Mouse (Mus musculus) midbrain, embryonic 15.5 days (tissue): Measurements from ENCODE around the gene Srgap3. TPM values are rescaled to one million over a fixed set of nuclear protein-coding genes. Genes with fewer than 3 reads are reported as not detected.

ENCODE experiments used
- ATAC-seq: fragments of 200-750 bp; cut with Nextera tagmentation; replicated peaks from 2 replicates; pipeline ENCODE4 v1.8.0; 2017; ENCODE audit warnings: moderate TSS enrichment
- H3K27ac ChIP-seq: fragments of 300-500 bp; sonication (generic); 2 replicates; pipeline ENCODE4 v1.5.1; 2015; ENCODE audit warnings: mild to moderate bottlenecking, inconsistent platforms
- H3K27me3 ChIP-seq: fragments of 300-500 bp; sonication (generic); replicated peaks from 2 replicates; pipeline ENCODE4 v1.6.1; 2015; ENCODE audit warnings: inconsistent platforms
- H3K36me3 ChIP-seq: fragments of 300-500 bp; sonication (generic); replicated peaks from 2 replicates; pipeline ENCODE4 v1.6.1; 2015; ENCODE audit warnings: inconsistent platforms
- H3K4me1 ChIP-seq: fragments of 300-500 bp; sonication (generic); 2 replicates; pipeline ENCODE4 v1.6.1; 2015; ENCODE audit warnings: inconsistent platforms
- H3K4me2 ChIP-seq: fragments of 300-500 bp; sonication (generic); 2 replicates; pipeline ENCODE4 v1.6.1; 2015; ENCODE audit warnings: inconsistent platforms, mild to moderate bottlenecking, moderate library complexity
- H3K4me3 ChIP-seq: fragments of 300-500 bp; sonication (generic); 2 replicates; pipeline ENCODE4 v1.5.1; 2015; ENCODE audit warnings: mild to moderate bottlenecking, inconsistent platforms
- H3K9ac ChIP-seq: fragments of 300-500 bp; sonication (generic); 2 replicates; pipeline ENCODE4 v1.6.1; 2015; ENCODE audit warnings: mild to moderate bottlenecking, inconsistent platforms
- H3K9me3 ChIP-seq: fragments of 300-500 bp; sonication (generic); 2 replicates; pipeline ENCODE4 v1.6.1; 2016; ENCODE audit warnings: inconsistent platforms
- WGBS: fragments of 180-500 bp; shearing (Covaris S2); methylation state at CpG from one replicate; pipeline ENCODE4 v1.1.7; 2015; ENCODE audit warnings: mixed read lengths; 5-methylcytosine and 5-hydroxymethylcytosine counted together
- polyA plus RNA-seq: library from polyadenylated mRNA; unstranded; fragments of >200 nt; fragmentation: Nextera tagmentation; extraction: Ambion mirVana; gene quantifications from 2 replicates; pipeline ENCODE4 v1.2.1, GENCODE M21; 2015

Srgap3 gene
- polyA plus RNA-seq, 1 experiment from 2014 or later, result 44.6 TPM

GRCm38 (mm10) chr6:112972127-112972526 lies 25.1 kb upstream of the Srgap3 start:
- Histone ChIP-seq H3K36me3 (no peaks in the 10 kb centered on the region), H3K4me1 (peaks cover 66% of the 10 kb centered on the region), H3K27me3 (no peaks in the 10 kb centered on the region), H3K9me3 (no peaks in the 10 kb centered on the region), H3K9ac (0 out of 2 replicates have a peak overlapping the region, but pooled peaks have one; percentile 3), H3K4me2 (peak overlapping the region; percentile 31), H3K4me3 (no peak overlapping the region), H3K27ac (peak overlapping the region; percentile 86)
- no peak for ATAC-seq
- WGBS, result 18% methylated on average over 10 of the region's 10 CpGs

DNA sequence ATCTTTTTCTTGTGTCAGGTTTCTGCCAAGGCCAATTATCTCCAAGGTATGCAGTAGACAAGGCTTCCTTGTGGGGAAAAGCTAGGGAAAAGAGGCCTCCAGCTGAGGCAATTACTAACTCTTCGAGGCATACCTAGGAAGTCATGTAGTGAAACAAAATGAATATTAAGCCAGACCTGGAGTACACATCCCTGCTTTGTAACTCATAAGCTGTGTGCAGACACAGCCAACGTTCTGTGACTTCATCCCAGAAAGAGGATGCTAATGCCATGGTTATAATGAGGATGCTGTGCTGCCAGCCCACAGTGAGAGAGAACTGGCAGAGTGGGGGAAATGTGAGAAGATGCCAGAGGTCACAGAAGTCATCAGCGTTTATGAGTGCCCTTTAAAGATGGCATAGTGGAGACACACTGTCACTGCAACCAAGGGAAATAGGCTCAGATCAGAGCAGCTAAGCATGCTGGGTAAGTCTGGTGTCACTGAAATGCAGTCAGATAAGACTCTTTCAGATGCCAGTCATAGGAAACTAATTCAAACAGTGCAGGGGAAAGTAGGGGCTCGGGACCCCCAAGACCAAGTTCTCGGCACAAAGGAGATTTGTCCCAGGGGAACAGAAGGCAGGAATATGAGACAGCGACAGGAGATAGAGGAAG lies 24.2 kb upstream of the Srgap3 start:
- ATAC-seq, result no peak; the same call in 1 of the 2 replicates

GRCm38 (mm10) chr6:112967359-112967758 lies 20.3 kb upstream of the Srgap3 start:
- WGBS, result 93% methylated on average over 6 of the region's 6 CpGs
- peaks cover 22% of the 10 kb centered on the region for H3K4me1 ChIP-seq
- no peak overlapping the region for H3K4me2 ChIP-seq
- no peak overlapping the region for H3K4me3 ChIP-seq
- no peaks in the 10 kb centered on the region for H3K9me3 ChIP-seq
- no peak overlapping the region for H3K27ac ChIP-seq
- ATAC-seq, result no peak
- no peaks in the 10 kb centered on the region for H3K27me3 ChIP-seq
- H3K36me3 ChIP-seq, result no peaks in the 10 kb centered on the region
- no peak overlapping the region for H3K9ac ChIP-seq

More for the DNA sequence above, 24.2 kb upstream of the Srgap3 start:
- Histone ChIP-seq H3K27me3 (no peaks in the 10 kb centered on the region), H3K9ac (peak overlapping the region; percentile 3; the same call in 1 of the 2 replicates), H3K36me3 (no peaks in the 10 kb centered on the region), H3K9me3 (no peaks in the 10 kb centered on the region), H3K4me1 (peaks cover 58% of the 10 kb centered on the region), H3K27ac (peak overlapping the region; percentile 86), H3K4me2 (peak overlapping the region; percentile 31), H3K4me3 (no peak overlapping the region)
- WGBS, result 11% methylated on average over 6 of the region's 6 CpGs

GRCm38 (mm10) chr6:112958360-112958759 lies 11.3 kb upstream of the Srgap3 start:
- H3K9ac ChIP-seq, result no peak overlapping the region
- no peaks in the 10 kb centered on the region for H3K36me3 ChIP-seq
- 0 out of 2 replicates have a peak, but pooled peaks cover 3% of the 10 kb centered on the region for H3K9me3 ChIP-seq
- 52% methylated on average over 6 of the region's 6 CpGs for WGBS
- H3K4me3 ChIP-seq, result no peak overlapping the region
- no peaks in the 10 kb centered on the region for H3K27me3 ChIP-seq
- H3K27ac ChIP-seq, result no peak overlapping the region
- ATAC-seq, result no peak
- H3K4me2 ChIP-seq, result no peak overlapping the region
- peaks cover 4% of the 10 kb centered on the region; the same call in 1 of the 2 replicates for H3K4me1 ChIP-seq

DNA sequence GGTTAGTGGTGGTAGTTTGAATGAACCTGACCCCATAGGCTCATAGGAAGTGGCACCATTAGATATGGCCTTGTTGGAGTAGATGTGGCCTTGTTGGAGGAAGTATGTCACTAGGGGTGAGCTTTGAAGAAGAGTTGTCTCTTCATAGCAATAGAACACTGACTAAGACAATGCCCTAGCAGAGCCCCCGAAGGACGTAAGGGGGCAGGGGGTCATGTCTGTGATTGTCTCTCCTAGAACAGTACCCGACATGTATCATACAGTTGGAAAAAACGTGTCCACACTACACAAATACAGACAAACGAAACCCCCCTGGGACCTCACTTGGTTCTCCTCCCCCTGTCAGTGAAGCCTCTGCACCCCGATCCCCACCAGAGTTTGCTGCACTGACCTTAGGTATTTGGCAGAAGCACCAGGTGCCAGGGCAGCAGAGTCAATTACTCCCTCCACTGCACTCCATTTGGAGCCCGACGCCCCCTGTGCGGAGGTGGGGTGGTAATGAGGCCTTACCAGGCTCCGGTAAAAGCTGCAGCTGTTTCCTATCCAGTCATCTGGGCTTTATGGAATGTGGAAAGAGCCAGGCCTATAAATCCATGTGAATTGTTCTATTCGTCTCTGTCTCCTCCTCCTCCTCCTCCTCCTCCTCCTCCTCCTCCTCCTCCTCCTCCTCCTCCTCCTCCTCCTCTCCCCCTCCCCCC lies 10.7 kb upstream of the Srgap3 start:
- Histone ChIP-seq H3K27ac (no peak overlapping the region), H3K4me2 (no peak overlapping the region), H3K9me3 (0 out of 2 replicates have a peak, but pooled peaks cover 3% of the 10 kb centered on the region), H3K27me3 (no peaks in the 10 kb centered on the region), H3K36me3 (no peaks in the 10 kb centered on the region), H3K4me3 (no peak overlapping the region), H3K4me1 (peaks cover 4% of the 10 kb centered on the region; the same call in 1 of the 2 replicates), H3K9ac (no peak overlapping the region)
- peak; percentile 37; the same call in 1 of the 2 replicates for ATAC-seq
- 43% methylated on average over 11 of the region's 11 CpGs for WGBS

GRCm38 (mm10) chr6:112955773-112956172 lies 8.7 kb upstream of the Srgap3 start:
- ATAC-seq, result no peak
- Histone ChIP-seq H3K9me3 (no peaks in the 10 kb centered on the region), H3K27ac (no peak overlapping the region), H3K4me1 (peaks cover 4% of the 10 kb centered on the region; the same call in 1 of the 2 replicates), H3K4me3 (no peak overlapping the region), H3K27me3 (no peaks in the 10 kb centered on the region), H3K9ac (no peak overlapping the region), H3K36me3 (no peaks in the 10 kb centered on the region), H3K4me2 (no peak overlapping the region)
- 79% methylated on average over 2 of the region's 2 CpGs for WGBS

DNA sequence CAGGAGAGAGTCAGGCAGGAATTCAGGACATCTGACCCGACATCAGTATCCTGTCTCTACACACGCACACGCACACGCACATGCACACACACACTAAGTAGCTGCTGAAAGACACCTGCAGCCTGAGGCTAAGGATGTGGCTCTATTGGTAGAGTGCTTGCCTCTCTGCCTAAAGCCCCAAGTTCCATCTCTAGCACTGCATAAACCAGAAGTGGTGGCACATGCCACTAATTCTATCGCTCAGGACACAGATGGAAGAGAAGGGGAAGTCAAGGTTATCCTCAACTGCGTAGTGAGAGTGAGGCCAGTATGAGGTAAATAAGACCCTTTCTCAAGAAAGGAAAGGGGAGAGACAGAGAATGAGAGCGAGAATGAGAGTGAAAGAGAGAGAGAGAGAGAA lies 6.8 kb upstream of the Srgap3 start:
- Histone ChIP-seq H3K9me3 (no peaks in the 10 kb centered on the region), H3K9ac (no peak overlapping the region), H3K4me2 (no peak overlapping the region), H3K4me3 (no peak overlapping the region), H3K4me1 (peaks cover 9% of the 10 kb centered on the region), H3K27ac (no peak overlapping the region), H3K27me3 (no peaks in the 10 kb centered on the region), H3K36me3 (no peaks in the 10 kb centered on the region)
- WGBS, result 89% methylated on average over 7 of the region's 7 CpGs
- ATAC-seq, result no peak

DNA sequence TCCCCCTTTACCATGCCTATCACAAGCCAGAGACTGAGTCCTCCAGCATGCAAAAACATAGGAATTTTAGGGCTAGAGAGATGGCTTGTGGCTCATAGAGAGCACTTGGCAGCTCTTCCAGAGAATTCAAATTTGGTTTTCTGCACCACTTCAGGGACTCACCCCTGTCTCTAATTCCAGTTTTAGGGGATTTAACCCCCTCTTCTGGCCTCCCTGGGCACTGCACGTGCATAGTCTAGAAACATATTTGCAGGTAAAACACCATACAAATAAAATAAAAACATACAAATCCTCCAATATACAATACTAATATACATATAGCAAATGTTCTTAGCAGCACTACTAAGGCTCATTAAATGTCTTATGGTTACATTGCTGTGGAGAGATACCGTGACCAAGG lies 4.2 kb upstream of the Srgap3 start:
- Histone ChIP-seq H3K4me1 (peaks cover 21% of the 10 kb centered on the region), H3K27ac (no peak overlapping the region), H3K9ac (no peak overlapping the region), H3K36me3 (no peaks in the 10 kb centered on the region), H3K4me3 (no peak overlapping the region), H3K4me2 (no peak overlapping the region), H3K27me3 (no peaks in the 10 kb centered on the region), H3K9me3 (no peaks in the 10 kb centered on the region)
- no peak for ATAC-seq
- WGBS, result 78% methylated on average over 2 of the region's 2 CpGs

DNA sequence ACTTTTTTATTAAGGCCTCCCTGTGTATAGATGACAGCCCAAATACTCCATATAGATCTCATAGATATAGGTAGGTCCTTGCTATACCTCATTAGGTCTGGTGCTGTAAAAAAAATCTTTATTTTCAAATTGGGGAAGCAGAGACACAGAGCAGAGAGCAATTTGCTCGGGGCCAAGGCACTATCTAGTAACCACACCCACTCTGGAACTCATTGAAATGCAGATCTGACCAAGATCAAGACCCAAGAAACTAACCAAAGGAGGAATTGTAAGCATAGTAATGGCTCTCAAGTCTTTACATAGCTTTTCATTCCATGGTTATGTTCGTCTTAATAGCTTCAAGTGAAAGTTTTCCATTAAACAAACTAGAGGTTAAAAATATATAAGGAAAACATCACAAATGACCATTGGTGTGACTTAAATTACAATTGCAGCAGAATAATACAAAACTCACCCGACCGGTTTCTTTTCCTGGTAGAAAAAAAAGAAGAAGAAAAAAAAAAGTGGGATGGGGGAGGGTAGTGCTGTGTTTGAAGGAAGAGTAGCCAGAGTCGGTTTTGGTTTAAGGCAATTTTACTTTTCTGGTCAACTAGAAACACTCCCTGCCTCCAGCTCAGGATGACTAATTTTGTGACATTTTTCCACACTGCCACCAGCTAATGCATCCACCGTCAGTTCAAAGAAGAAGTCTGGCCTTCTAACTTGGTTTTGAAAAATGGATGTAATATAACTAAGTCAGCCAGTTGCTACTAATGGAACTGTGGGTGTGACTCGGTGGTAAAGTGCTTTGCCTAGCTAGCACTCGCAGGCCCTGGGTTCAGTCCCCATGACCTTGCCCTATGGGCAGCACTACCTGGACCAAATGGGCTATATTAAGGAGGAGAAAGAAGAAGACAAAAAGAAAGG lies 3.4 kb upstream of the Srgap3 start:
- WGBS, result 47% methylated on average over 8 of the region's 8 CpGs
- Histone ChIP-seq H3K4me2 (no peak overlapping the region), H3K27ac (no peak overlapping the region), H3K4me3 (no peak overlapping the region), H3K36me3 (no peaks in the 10 kb centered on the region), H3K9ac (no peak overlapping the region), H3K4me1 (peaks cover 21% of the 10 kb centered on the region), H3K9me3 (no peaks in the 10 kb centered on the region), H3K27me3 (no peaks in the 10 kb centered on the region)
- no peak for ATAC-seq

GRCm38 (mm10) chr6:112949220-112949619 lies 2.2 kb upstream of the Srgap3 start:
- peaks cover 22% of the 10 kb centered on the region for H3K4me1 ChIP-seq
- 27% methylated on average over 2 of the region's 2 CpGs for WGBS
- H3K27me3 ChIP-seq, result no peaks in the 10 kb centered on the region
- H3K9me3 ChIP-seq, result no peaks in the 10 kb centered on the region
- H3K4me3 ChIP-seq, result no peak overlapping the region
- H3K27ac ChIP-seq, result no peak overlapping the region
- H3K36me3 ChIP-seq, result no peaks in the 10 kb centered on the region
- no peak overlapping the region for H3K4me2 ChIP-seq
- ATAC-seq, result no peak
- H3K9ac ChIP-seq, result no peak overlapping the region

GRCm38 (mm10) chr6:112948416-112948815 lies 1.4 kb upstream of the Srgap3 start:
- no peaks in the 10 kb centered on the region for H3K27me3 ChIP-seq
- no peak overlapping the region for H3K27ac ChIP-seq
- 79% methylated on average over 2 of the region's 2 CpGs for WGBS
- no peak overlapping the region for H3K9ac ChIP-seq
- no peak for ATAC-seq
- H3K36me3 ChIP-seq, result no peaks in the 10 kb centered on the region
- no peak overlapping the region for H3K4me2 ChIP-seq
- H3K4me1 ChIP-seq, result peaks cover 30% of the 10 kb centered on the region
- no peak overlapping the region for H3K4me3 ChIP-seq
- no peaks in the 10 kb centered on the region for H3K9me3 ChIP-seq
